Mouse (Mus musculus) MEL (cell line): Measurements from ENCODE around the gene Leo1. TPM values are rescaled to one million over a fixed set of nuclear protein-coding genes. Genes with fewer than 3 reads are reported as not detected.

Source experiments
- DNase-seq: peaks from one replicate; pipeline ENCODE4 v3.0.0; 2011; ENCODE audit warnings: low read depth, low spot score
- H3K27ac ChIP-seq: 2 replicates; pipeline ENCODE4 v1.5.1; 2012; ENCODE audit warnings: low read depth, mild to moderate bottlenecking, control low read depth, low read length, moderate library complexity; ENCODE audit not compliant: control insufficient read depth
- H3K27me3 ChIP-seq, 2 experiments: fragments of 150-350 bp in 1 of 2; sonication (generic) in 1 of 2; 2 replicates each; pipeline ENCODE4 v1.6.1; 2012; ENCODE audit warnings: low read length in 2 of 2, mild to moderate bottlenecking in 2 of 2, improper control_type of control experiment in 1 of 2, moderate library complexity in 1 of 2; ENCODE audit not compliant: insufficient read depth in 2 of 2, control insufficient read depth in 1 of 2
- H3K36me3 ChIP-seq, 2 experiments: 2 replicates each; pipeline ENCODE4 v1.6.1; 2012 to 2014; ENCODE audit warnings: low read length in 2 of 2, improper control_type of control experiment in 1 of 2, inconsistent platforms in 1 of 2, mild to moderate bottlenecking in 1 of 2; ENCODE audit not compliant: insufficient read depth in 2 of 2, control insufficient read depth in 1 of 2
- H3K4me1 ChIP-seq, 2 experiments: fragments of 150-350 bp in 1 of 2; sonication (generic) in 1 of 2; 2 replicates each; pipeline ENCODE4 v1.6.1; 2012; ENCODE audit warnings: low read length in 2 of 2, improper control_type of control experiment in 1 of 2, mild to moderate bottlenecking in 1 of 2; ENCODE audit not compliant: insufficient read depth in 2 of 2, control insufficient read depth in 1 of 2
- H3K4me3 ChIP-seq, 2 experiments: fragments of 150-350 bp in 1 of 2; sonication (generic) in 1 of 2; 2 replicates each; pipeline ENCODE4 v1.5.1; 2012; ENCODE audit warnings: low read depth in 2 of 2, low read length in 2 of 2, mild to moderate bottlenecking in 2 of 2, moderate library complexity in 2 of 2, control low read depth in 1 of 2, improper control_type of control experiment in 1 of 2; ENCODE audit not compliant: control insufficient read depth in 1 of 2, insufficient read depth in 1 of 2
- H3K79me2 ChIP-seq: 2 replicates; pipeline ENCODE4 v1.6.1; 2012; ENCODE audit warnings: mild to moderate bottlenecking, low read length, moderate library complexity; ENCODE audit not compliant: control insufficient read depth, poor library complexity, insufficient read depth
- H3K9ac ChIP-seq: 2 replicates; pipeline ENCODE4 v1.6.1; 2012; ENCODE audit warnings: low read depth, mild to moderate bottlenecking, control low read depth, low read length, moderate library complexity; ENCODE audit not compliant: control insufficient read depth, poor library complexity, severe bottlenecking
- H3K9me3 ChIP-seq: fragments of 150-350 bp; sonication (generic); replicated peaks from 2 replicates; pipeline ENCODE4 v1.6.1; 2012; ENCODE audit warnings: mild to moderate bottlenecking, low read length, improper control_type of control experiment, moderate library complexity; ENCODE audit not compliant: insufficient read depth
- CHD1 ChIP-seq: IDR thresholded peaks from 2 replicates; pipeline ENCODE4 v1.6.1; 2012; ENCODE audit warnings: low read depth, mild to moderate bottlenecking, inconsistent platforms, low read length, improper control_type of control experiment
- CHD2 ChIP-seq: IDR thresholded peaks from 2 replicates; pipeline ENCODE4 v1.6.1; 2011; ENCODE audit warnings: low read length, improper control_type of control experiment
- ELF1 ChIP-seq: IDR thresholded peaks from 2 replicates; pipeline ENCODE4 v1.6.1; 2014; ENCODE audit warnings: low read depth, mild to moderate bottlenecking, inconsistent platforms, low read length, improper control_type of control experiment, moderate library complexity
- EP300 ChIP-seq, 2 experiments: IDR thresholded peaks; 2 replicates each; pipeline ENCODE4 v1.6.1; 2011; ENCODE audit warnings: improper control_type of control experiment in 2 of 2, low read length in 2 of 2, low read depth in 1 of 2, mild to moderate bottlenecking in 1 of 2
- GABPA ChIP-seq: IDR thresholded peaks from 2 replicates; pipeline ENCODE4 v1.6.1; 2012; ENCODE audit warnings: low read depth, mild to moderate bottlenecking, inconsistent platforms, low read length, improper control_type of control experiment, moderate library complexity
- MAX ChIP-seq: IDR thresholded peaks from 2 replicates; pipeline ENCODE4 v1.6.1; 2011; ENCODE audit warnings: low read length, improper control_type of control experiment
- MEF2A ChIP-seq: IDR thresholded peaks from 2 replicates; pipeline ENCODE4 v1.6.1; 2014; ENCODE audit warnings: low read depth, mild to moderate bottlenecking, inconsistent platforms, low read length, improper control_type of control experiment; ENCODE audit not compliant: poor library complexity, insufficient replicate concordance, severe bottlenecking; ENCODE audit errors: extremely low read depth
- MXI1 ChIP-seq: IDR thresholded peaks from 2 replicates; pipeline ENCODE4 v1.6.1; 2011; ENCODE audit warnings: mild to moderate bottlenecking, low read depth, low read length, improper control_type of control experiment
- POLR2AphosphoS2 ChIP-seq: IDR thresholded peaks from 2 replicates; pipeline ENCODE4 v1.6.1; 2011; ENCODE audit warnings: low read length, improper control_type of control experiment
- POLR2AphosphoS5 ChIP-seq: IDR thresholded peaks from 2 replicates; pipeline ENCODE4 v1.6.1; 2012; ENCODE audit warnings: low read depth, borderline replicate concordance, mild to moderate bottlenecking, inconsistent platforms, low read length, moderate library complexity, mixed read lengths
- RAD21 ChIP-seq: IDR thresholded peaks from 2 replicates; pipeline ENCODE4 v1.6.1; 2011; ENCODE audit warnings: mild to moderate bottlenecking, low read depth, low read length, improper control_type of control experiment
- RCOR1 ChIP-seq: IDR thresholded peaks from 2 replicates; pipeline ENCODE4 v1.6.1; 2012; ENCODE audit warnings: low read depth, mild to moderate bottlenecking, inconsistent platforms, low read length, improper control_type of control experiment
- SIN3A ChIP-seq: IDR thresholded peaks from 2 replicates; pipeline ENCODE4 v1.6.1; 2012; ENCODE audit warnings: low read length, improper control_type of control experiment, inconsistent platforms
- TAL1 ChIP-seq: IDR thresholded peaks from 2 replicates; pipeline ENCODE4 v1.6.1; 2012; ENCODE audit warnings: mild to moderate bottlenecking, inconsistent platforms, low read length, moderate library complexity, mixed read lengths
- UBTF ChIP-seq: IDR thresholded peaks from 2 replicates; pipeline ENCODE4 v1.6.1; 2012; ENCODE audit warnings: low read depth, mild to moderate bottlenecking, inconsistent platforms, low read length, improper control_type of control experiment, moderate library complexity, borderline replicate concordance; ENCODE audit not compliant: insufficient read depth
- USF2 ChIP-seq, 2 experiments: IDR thresholded peaks; 2 replicates each; pipeline ENCODE4 v1.6.1; 2011 to 2012; ENCODE audit warnings: improper control_type of control experiment in 2 of 2, low read length in 2 of 2, borderline replicate concordance in 1 of 2, inconsistent platforms in 1 of 2, low read depth in 1 of 2, mild to moderate bottlenecking in 1 of 2; ENCODE audit not compliant: insufficient read depth in 1 of 2
- ZC3H11A ChIP-seq: IDR thresholded peaks from 2 replicates; pipeline ENCODE4 v1.6.1; 2012; ENCODE audit warnings: low read depth, mild to moderate bottlenecking, inconsistent platforms, low read length, improper control_type of control experiment
- ZMIZ1 ChIP-seq: IDR thresholded peaks from 2 replicates; pipeline ENCODE4 v1.6.1; 2012; ENCODE audit warnings: low read depth, mild to moderate bottlenecking, inconsistent platforms, low read length, improper control_type of control experiment, moderate library complexity
- ZNF384 ChIP-seq: IDR thresholded peaks from 2 replicates; pipeline ENCODE4 v1.6.1; 2012; ENCODE audit warnings: low read depth, mild to moderate bottlenecking, inconsistent platforms, low read length, improper control_type of control experiment
- polyA plus RNA-seq, 2 experiments: library from polyadenylated mRNA; stranded (reverse) in 1 of 2; unstranded in 1 of 2; fragments of >175 nt in 1 of 2; fragments of >200 nt in 1 of 2; gene quantifications; 2 replicates each; pipeline versions ENCODE4 v1.2.1 to v1.2.4; 2012; ENCODE audit warnings: low replicate concordance in 2 of 2, low read depth in 1 of 2; ENCODE audit not compliant: insufficient read length in 2 of 2, insufficient read depth in 1 of 2, missing spikeins in 1 of 2
- total RNA-seq: library from RNA; depleted of rRNA; stranded (reverse); fragments of 300-350 nt; gene quantifications from 2 replicates; pipeline ENCODE4 v1.2.3, GENCODE M21; 2012

Gene Leo1
- total and polyA plus RNA-seq, 3 experiments = 42.6 to 49.0 TPM; not detected in 1

GRCm38 (mm10) chr9:75494407-75495005 lies 53.2 kb downstream of the Leo1 start:
- no peak for TF ChIP-seq EP300 (IDR thresholded peaks at IDR 0.05; ENCODE audit: low read depth in 1 of 2, low read length in 2 of 2)
- H3K79me2 ChIP-seq = no peaks in the 10 kb centered on the region
- no peaks in the 10 kb centered on the region for H3K9me3 ChIP-seq
- no peaks in the 10 kb centered on the region for H3K4me1 ChIP-seq
- H3K9ac ChIP-seq = no peak overlapping the region
- no peaks in the 10 kb centered on the region for H3K36me3 ChIP-seq
- no peak for DNase-seq
- no peak overlapping the region for H3K4me3 ChIP-seq
- H3K27me3 ChIP-seq = no peaks in the 10 kb centered on the region
- no peak overlapping the region for H3K27ac ChIP-seq

- Histone ChIP-seq H3K4me1 (no peaks in the 10 kb centered on the region), H3K27ac (no peak overlapping the region), H3K79me2 (no peaks in the 10 kb centered on the region), H3K9me3 (no peaks in the 10 kb centered on the region), H3K27me3 (no peaks in the 10 kb centered on the region), H3K9ac (no peak overlapping the region), H3K4me3 (no peak overlapping the region), H3K36me3 (no peaks in the 10 kb centered on the region; a peak in 1 of 4 replicates)
- no peak for DNase-seq
- TF ChIP-seq UBTF (no peak), ZC3H11A (no peak), CHD1 (no peak), POLR2AphosphoS5 (no peak), GABPA (no peak), MEF2A (no peak), ZMIZ1 (no peak), SIN3A (no peak), ELF1 (no peak), CHD2 (no peak), RCOR1 (no peak), RAD21 (no peak), MAX (no peak), POLR2AphosphoS2 (no peak), TAL1 (no peak), MXI1 (no peak), ZNF384 (no peak), USF2 (IDR thresholded peaks at IDR 0.05; ENCODE audit: borderline replicate concordance in 1 of 2, insufficient read depth in 1 of 2, low read depth in 1 of 2, low read length in 2 of 2) (no peak)
Measured at GRCm38 (mm10) chr9:75495945-75496344, 54.6 kb downstream of the Leo1 start.
